Mouse (Mus musculus): ENCODE results near the gene Abcb11. TPM values are rescaled to one million over a fixed set of nuclear protein-coding genes. Genes with fewer than 3 reads are reported as not detected.

Abcb11 gene
- polyA plus RNA-seq, 1 experiment from 2014 or later, result not detected

DNA sequence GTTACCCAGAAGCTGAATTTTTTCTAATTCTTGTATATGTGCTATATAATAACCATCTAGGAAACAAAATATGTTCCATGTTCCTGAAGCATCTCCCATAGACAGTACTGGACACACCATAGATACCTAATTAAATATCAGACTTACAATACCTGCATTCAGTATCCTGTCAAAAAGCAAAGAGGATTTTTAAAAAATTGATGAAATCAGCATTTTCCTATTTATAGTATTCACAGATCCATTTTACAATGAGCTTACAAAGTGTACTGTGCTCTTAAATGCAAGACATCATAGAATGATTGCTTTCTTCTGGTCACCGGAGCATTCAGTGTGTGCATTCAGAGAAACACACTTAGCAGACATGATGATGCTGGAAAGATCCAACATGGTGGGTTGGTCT lies 95.3 kb downstream of the Abcb11 start:
- Histone ChIP-seq H3K27ac (no peak overlapping the region), H3K4me3 (no peak overlapping the region), H3K36me3 (replicated peaks) (no peaks in the 10 kb centered on the region), H3K4me2 (no peak overlapping the region), H3K27me3 (replicated peaks) (no peaks in the 10 kb centered on the region), H3K4me1 (peaks cover 7% of the 10 kb centered on the region; the same call in 1 of the 2 replicates), H3K9ac (no peak overlapping the region), H3K9me3 (no peaks in the 10 kb centered on the region)
- ATAC-seq (replicated peaks), result no peak
- WGBS, result 93% methylated on average over 1 of the region's 1 CpGs

DNA sequence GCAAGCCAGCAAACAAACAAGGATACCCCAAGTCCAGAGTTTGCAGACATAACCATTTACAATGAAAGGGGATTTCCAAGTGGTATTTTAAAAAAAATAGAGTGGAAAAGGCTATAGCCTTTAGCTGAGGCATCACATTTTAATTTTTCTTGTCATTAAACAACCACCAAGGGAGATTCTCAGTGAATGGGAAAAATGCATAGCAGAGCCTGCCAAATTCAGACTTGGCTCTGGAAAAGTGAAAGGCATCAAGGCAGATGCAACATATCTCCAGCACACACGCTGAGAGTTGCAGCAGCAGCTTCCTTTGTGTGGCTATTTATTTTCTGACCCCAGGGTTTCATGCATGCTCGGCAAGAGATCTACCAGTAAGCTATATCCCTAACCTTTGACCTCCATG lies 97.5 kb downstream of the Abcb11 start:
- no peaks in the 10 kb centered on the region for H3K9me3 ChIP-seq
- no peak overlapping the region for H3K9ac ChIP-seq
- no peaks in the 10 kb centered on the region for H3K36me3 ChIP-seq (replicated peaks)
- peaks cover 7% of the 10 kb centered on the region; the same call in 1 of the 2 replicates for H3K4me1 ChIP-seq
- H3K4me3 ChIP-seq, result no peak overlapping the region
- no peaks in the 10 kb centered on the region for H3K27me3 ChIP-seq (replicated peaks)
- no peak overlapping the region for H3K4me2 ChIP-seq
- WGBS, result 26% methylated on average over 2 of the region's 2 CpGs
- no peak for ATAC-seq (replicated peaks)
- H3K27ac ChIP-seq, result no peak overlapping the region

DNA sequence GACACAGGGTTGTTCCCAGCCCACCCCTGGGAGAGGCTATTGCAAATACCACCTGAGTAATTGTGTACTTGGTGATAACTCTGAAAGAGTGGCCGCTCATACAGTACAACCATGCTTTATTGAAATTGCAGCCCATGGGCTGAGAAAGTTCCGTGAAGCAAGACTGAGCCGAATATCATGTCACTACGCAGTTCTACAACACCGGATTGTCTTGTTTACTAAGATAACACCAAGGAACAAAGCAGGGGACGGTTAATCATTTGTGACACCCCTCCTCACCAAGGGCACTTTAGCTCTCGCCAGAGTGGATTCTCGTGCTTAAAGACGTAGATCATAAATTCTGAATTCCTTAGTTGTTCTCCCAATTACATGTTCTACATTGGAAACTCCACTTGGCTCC lies 103.1 kb downstream of the Abcb11 start:
- ATAC-seq (replicated peaks), result no peak
- Histone ChIP-seq H3K36me3 (replicated peaks) (no peaks in the 10 kb centered on the region), H3K4me3 (no peak overlapping the region), H3K27me3 (replicated peaks) (no peaks in the 10 kb centered on the region), H3K9ac (no peak overlapping the region), H3K4me2 (no peak overlapping the region), H3K27ac (no peak overlapping the region), H3K4me1 (no peaks in the 10 kb centered on the region), H3K9me3 (no peaks in the 10 kb centered on the region)
- WGBS, result 94% methylated on average over 9 of the region's 9 CpGs

DNA sequence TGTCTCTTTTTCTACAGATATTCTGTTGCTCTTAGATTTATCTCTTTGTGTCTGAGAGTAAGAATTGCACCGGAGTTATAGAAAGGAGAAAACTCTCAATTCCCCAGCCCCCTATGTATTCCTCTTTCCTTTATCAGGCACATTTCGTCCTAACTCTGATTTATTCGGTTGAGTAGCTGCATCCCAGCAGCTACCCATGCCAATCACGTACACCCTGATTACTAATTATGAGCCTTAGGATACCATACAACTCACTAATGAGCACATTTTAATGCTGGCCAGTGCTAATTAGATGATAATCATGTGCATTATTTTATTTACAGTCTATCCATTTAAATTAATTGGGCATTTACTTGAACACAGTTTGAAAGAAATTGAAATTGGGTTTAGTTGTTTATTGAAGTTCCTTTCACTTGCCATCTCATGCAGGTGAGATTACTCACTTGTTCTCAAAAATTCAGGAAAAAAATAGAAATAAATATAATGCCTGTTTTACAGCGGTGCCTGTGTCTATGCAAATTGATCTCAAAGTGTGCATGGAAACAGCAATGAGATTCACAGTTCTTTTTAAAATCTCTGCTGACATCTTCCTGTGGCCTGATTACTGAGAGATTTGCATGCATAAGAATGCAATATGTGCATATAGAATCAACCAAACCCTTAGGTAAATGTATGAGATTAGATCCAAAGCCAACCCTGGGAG lies 107.3 kb downstream of the Abcb11 start:
- no peak overlapping the region for H3K4me2 ChIP-seq
- ATAC-seq (replicated peaks), result peak; percentile 76
- H3K9me3 ChIP-seq, result no peaks in the 10 kb centered on the region
- H3K4me3 ChIP-seq, result no peak overlapping the region
- no peak overlapping the region for H3K27ac ChIP-seq
- H3K9ac ChIP-seq, result no peak overlapping the region
- H3K27me3 ChIP-seq (replicated peaks), result no peaks in the 10 kb centered on the region
- no peaks in the 10 kb centered on the region for H3K4me1 ChIP-seq
- WGBS, result 46% methylated on average over 5 of the region's 5 CpGs
- H3K36me3 ChIP-seq (replicated peaks), result no peaks in the 10 kb centered on the region

DNA sequence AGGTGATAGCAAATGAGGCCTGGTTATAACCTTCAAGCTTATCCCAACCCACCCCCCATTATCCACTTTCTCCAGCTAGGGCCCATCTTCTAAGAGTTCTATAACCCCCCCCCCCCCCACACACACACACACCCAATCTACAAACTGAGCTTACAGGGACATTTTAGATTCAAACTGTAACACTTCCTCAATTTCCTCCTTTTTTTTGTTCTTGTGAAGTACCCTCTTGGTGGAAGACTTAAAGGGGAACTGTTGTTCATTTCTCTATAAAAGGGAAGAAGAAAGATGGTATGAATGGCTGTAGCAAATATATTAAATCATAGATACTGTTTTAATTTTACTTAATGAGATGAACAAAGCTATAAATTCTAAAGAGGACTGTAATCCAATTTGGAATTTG lies 110.3 kb downstream of the Abcb11 start:
- H3K27me3 ChIP-seq (replicated peaks), result no peaks in the 10 kb centered on the region
- H3K36me3 ChIP-seq (replicated peaks), result no peaks in the 10 kb centered on the region
- H3K9me3 ChIP-seq, result no peaks in the 10 kb centered on the region
- no peak for ATAC-seq (replicated peaks)
- no peak overlapping the region for H3K4me3 ChIP-seq
- H3K4me1 ChIP-seq, result peaks cover 4% of the 10 kb centered on the region; the same call in 1 of the 2 replicates
- no peak overlapping the region for H3K27ac ChIP-seq
- H3K9ac ChIP-seq, result no peak overlapping the region
- H3K4me2 ChIP-seq, result no peak overlapping the region

DNA sequence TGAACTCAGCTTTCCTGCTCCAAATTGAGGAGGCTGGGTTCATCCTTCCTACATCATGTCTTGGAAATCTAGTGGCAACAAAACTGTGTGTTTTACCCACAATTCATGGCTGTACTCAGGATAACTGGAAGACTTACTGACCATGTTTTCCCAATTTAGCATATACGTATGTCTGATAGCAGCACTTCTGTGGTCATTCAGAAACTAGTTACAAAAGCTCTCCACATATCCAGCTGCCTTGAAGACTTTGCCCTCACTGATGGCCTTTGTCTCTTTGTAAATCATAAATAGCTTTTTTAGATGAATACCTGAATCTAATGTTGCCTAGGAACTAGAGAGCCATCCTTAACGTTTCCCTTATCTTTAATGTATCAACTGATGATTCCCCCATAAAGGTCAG lies 112.3 kb downstream of the Abcb11 start:
- H3K36me3 ChIP-seq (replicated peaks), result no peaks in the 10 kb centered on the region
- no peak overlapping the region for H3K9ac ChIP-seq
- no peak overlapping the region for H3K4me3 ChIP-seq
- H3K9me3 ChIP-seq, result no peaks in the 10 kb centered on the region
- WGBS, result 89% methylated on average over 2 of the region's 2 CpGs
- no peaks in the 10 kb centered on the region for H3K27me3 ChIP-seq (replicated peaks)
- H3K4me1 ChIP-seq, result peaks cover 4% of the 10 kb centered on the region; the same call in 1 of the 2 replicates
- no peak overlapping the region for H3K4me2 ChIP-seq
- H3K27ac ChIP-seq, result no peak overlapping the region
- no peak for ATAC-seq (replicated peaks)

DNA sequence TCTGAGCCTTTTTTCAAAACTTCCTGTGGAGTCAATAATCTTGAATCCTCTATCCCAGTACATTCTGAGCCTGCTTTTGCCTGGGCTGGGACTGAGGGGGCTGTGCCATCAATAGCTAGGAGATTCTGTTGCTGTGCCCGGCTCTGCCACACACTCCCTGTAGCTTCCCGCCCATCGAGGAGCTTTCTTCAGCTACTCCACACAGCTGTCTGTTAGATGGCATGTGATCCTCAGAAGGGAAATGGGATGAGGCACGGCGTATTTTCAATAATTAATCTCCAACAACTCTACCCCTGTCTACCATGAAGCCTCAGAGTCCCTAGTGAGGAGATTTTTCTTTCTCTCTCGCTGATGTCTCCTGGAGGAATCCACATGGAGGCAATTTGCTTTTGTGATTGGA lies 113.8 kb downstream of the Abcb11 start:
- H3K9ac ChIP-seq, result no peak overlapping the region
- 0 out of 2 replicates have a peak, but pooled peaks have one; percentile 30 for ATAC-seq (replicated peaks)
- H3K4me3 ChIP-seq, result no peak overlapping the region
- WGBS, result 49% methylated on average over 6 of the region's 6 CpGs
- peak overlapping the region; percentile 56 for H3K27ac ChIP-seq
- peaks cover 4% of the 10 kb centered on the region; the same call in 1 of the 2 replicates for H3K4me1 ChIP-seq
- no peak overlapping the region for H3K4me2 ChIP-seq
- H3K27me3 ChIP-seq (replicated peaks), result no peaks in the 10 kb centered on the region
- no peaks in the 10 kb centered on the region for H3K36me3 ChIP-seq (replicated peaks)
- H3K9me3 ChIP-seq, result no peaks in the 10 kb centered on the region

DNA sequence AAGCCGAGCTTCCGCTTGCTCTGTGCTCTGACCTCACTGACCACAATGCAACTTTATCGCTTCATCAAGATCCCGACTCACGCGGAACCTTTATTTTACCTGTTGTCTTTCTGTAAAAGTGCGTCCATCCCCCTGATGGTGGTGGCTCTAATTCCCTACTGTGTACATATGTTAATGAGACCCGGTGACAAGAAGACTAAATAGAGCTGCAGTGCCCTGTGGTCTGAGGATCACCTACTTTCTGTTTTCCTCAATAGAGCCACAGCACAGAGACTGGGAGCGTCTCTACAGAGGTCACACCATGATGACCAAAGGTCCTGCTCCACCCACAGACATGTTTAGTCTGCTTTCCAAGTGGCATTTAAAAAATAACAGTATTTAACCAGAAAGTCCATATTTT lies 115.5 kb downstream of the Abcb11 start:
- no peaks in the 10 kb centered on the region for H3K36me3 ChIP-seq (replicated peaks)
- 88% methylated on average over 9 of the region's 9 CpGs for WGBS
- ATAC-seq (replicated peaks), result no peak
- H3K9ac ChIP-seq, result no peak overlapping the region
- peaks cover 4% of the 10 kb centered on the region; the same call in 1 of the 2 replicates for H3K4me1 ChIP-seq
- H3K27ac ChIP-seq, result no peak overlapping the region
- H3K27me3 ChIP-seq (replicated peaks), result no peaks in the 10 kb centered on the region
- H3K4me2 ChIP-seq, result no peak overlapping the region
- H3K9me3 ChIP-seq, result no peaks in the 10 kb centered on the region
- no peak overlapping the region for H3K4me3 ChIP-seq

DNA sequence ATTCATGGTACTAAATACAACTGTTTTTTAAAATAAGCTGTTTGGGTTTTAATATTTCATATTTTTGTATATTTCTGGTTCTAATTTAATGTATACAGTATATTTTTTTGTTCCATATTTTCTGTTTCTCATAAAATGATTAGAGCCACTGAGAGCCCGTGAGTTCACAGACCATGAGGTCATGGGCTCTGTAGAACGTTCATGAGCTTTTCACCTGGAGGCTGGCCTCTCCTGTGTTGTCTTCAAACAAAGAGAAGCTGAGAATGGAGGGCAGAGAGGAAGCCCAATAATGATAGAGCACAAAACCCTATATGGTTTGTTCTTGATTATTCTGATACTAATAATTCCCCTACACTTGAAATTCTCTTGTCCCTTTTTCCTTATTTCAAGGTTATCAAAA lies 117.7 kb downstream of the Abcb11 start:
- Histone ChIP-seq H3K27ac (no peak overlapping the region), H3K36me3 (replicated peaks) (no peaks in the 10 kb centered on the region), H3K4me1 (peaks cover 4% of the 10 kb centered on the region; the same call in 1 of the 2 replicates), H3K4me3 (no peak overlapping the region), H3K9ac (no peak overlapping the region), H3K9me3 (no peaks in the 10 kb centered on the region), H3K27me3 (replicated peaks) (no peaks in the 10 kb centered on the region), H3K4me2 (no peak overlapping the region)
- WGBS, result 71% methylated on average over 2 of the region's 2 CpGs
- no peak for ATAC-seq (replicated peaks)

DNA sequence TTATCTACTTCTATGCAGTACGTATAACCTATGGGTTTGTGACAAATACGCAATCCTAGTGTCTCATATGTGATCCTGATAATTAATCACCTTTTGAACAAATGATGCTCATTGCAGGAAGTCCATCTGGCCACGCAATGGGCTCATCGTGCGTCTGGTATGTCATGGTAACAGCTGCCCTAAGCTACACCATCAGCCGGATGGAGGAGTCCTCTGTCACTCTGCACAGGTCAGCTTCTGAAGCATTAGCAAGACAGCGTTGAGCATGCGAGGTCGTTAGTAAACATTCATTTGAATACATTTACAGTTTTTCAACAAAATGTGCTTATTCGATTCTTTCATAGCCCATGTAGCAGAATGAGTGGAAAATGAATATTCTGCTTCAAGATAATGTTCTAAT lies 119.6 kb downstream of the Abcb11 start:
- Histone ChIP-seq H3K27ac (no peak overlapping the region), H3K27me3 (replicated peaks) (no peaks in the 10 kb centered on the region), H3K9me3 (no peaks in the 10 kb centered on the region), H3K9ac (no peak overlapping the region), H3K4me3 (no peak overlapping the region), H3K36me3 (replicated peaks) (no peaks in the 10 kb centered on the region), H3K4me2 (no peak overlapping the region), H3K4me1 (no peaks in the 10 kb centered on the region)
- ATAC-seq (replicated peaks), result no peak
- 75% methylated on average over 10 of the region's 10 CpGs for WGBS

DNA sequence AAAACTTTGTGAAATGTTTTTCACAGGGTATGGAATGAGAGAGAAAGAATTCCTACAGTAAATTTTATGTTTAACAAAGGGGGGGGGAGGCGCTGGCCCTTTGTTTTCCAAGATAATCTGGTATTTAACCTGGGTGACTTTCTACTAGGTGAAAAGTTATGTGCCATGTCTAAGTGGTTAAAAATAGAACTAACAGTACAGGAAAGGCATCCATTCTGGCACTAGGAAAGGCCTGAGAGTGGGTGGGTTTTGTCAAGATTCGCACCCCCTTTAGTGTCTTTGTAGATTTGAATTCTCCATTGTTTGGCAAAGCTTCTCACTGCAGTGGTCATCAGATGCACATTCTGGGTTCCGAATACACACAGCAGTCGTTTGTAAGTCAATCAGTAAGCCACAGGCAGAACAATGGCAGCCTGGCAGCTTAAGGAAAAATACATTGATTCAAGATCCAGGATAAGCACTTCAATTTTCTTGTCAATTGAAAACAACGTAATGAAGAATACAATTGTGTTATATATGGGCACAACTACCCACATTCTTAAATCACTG lies 120.5 kb downstream of the Abcb11 start:
- no peak overlapping the region for H3K4me2 ChIP-seq
- H3K9ac ChIP-seq, result no peak overlapping the region
- H3K36me3 ChIP-seq (replicated peaks), result no peaks in the 10 kb centered on the region
- no peak overlapping the region for H3K27ac ChIP-seq
- no peak for ATAC-seq (replicated peaks)
- H3K27me3 ChIP-seq (replicated peaks), result no peaks in the 10 kb centered on the region
- H3K4me3 ChIP-seq, result no peak overlapping the region
- WGBS, result 31% methylated on average over 5 of the region's 5 CpGs
- H3K9me3 ChIP-seq, result no peaks in the 10 kb centered on the region
- H3K4me1 ChIP-seq, result no peaks in the 10 kb centered on the region

DNA sequence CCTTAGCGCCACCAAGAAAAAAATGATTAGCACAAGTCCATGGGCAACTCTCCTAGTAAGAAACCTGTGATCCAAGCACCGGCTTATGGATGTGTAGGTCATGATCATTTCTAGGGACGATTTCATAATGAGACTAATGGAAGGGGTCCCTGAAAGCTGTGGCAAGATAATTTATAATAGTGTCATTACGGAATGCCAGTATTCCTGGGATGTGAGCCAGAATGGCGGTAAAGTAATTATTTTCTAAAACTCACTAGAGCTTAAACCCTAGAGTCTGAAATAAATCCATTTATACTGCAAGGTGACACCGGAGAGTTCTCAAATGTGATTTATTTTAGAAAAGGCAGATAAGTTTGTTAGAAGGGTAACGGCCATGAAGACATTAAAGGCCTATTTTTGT lies 127.2 kb downstream of the Abcb11 start:
- Histone ChIP-seq H3K36me3 (replicated peaks) (no peaks in the 10 kb centered on the region), H3K27ac (no peak overlapping the region), H3K4me1 (no peaks in the 10 kb centered on the region), H3K9me3 (no peaks in the 10 kb centered on the region), H3K4me3 (no peak overlapping the region), H3K4me2 (no peak overlapping the region), H3K9ac (no peak overlapping the region), H3K27me3 (replicated peaks) (no peaks in the 10 kb centered on the region)
- no peak for ATAC-seq (replicated peaks)
- WGBS, result 73% methylated on average over 7 of the region's 7 CpGs

DNA sequence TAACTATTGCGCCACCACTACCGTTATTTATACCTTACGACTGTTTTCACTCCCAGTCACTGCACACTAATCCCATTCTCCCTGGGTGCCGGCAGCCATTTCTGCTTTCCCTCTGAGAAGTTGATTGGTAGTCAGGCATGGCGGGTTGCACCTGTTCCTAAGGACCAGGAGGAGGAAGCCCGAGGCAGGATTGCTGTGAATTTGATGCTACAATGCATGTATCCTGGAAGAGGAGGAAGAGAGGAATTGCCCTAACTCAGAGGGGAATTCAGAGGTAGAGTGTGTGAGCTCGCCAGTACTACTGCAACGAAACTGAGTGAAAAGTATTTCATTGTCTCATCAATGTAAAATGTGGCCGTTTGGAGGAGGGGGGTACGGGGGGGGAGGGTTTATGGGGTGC lies 129.8 kb downstream of the Abcb11 start:
- H3K27me3 ChIP-seq (replicated peaks), result no peaks in the 10 kb centered on the region
- H3K27ac ChIP-seq, result no peak overlapping the region
- H3K9ac ChIP-seq, result no peak overlapping the region
- H3K4me3 ChIP-seq, result no peak overlapping the region
- 65% methylated on average over 10 of the region's 10 CpGs for WGBS
- ATAC-seq (replicated peaks), result no peak
- no peaks in the 10 kb centered on the region for H3K36me3 ChIP-seq (replicated peaks)
- no peak overlapping the region for H3K4me2 ChIP-seq
- H3K4me1 ChIP-seq, result no peaks in the 10 kb centered on the region
- H3K9me3 ChIP-seq, result no peaks in the 10 kb centered on the region
